Mouse (Mus musculus) hindbrain, embryonic 12.5 days (tissue): Measurements from ENCODE around the gene Stard10. TPM values are rescaled to one million over a fixed set of nuclear protein-coding genes. Genes with fewer than 3 reads are reported as not detected.

ENCODE experiments used
- polyA plus RNA-seq: library from polyadenylated mRNA; unstranded; fragments of >200 nt; fragmentation: Nextera tagmentation; extraction: Ambion mirVana; gene quantifications from 2 replicates; pipeline ENCODE4 v1.2.1, GENCODE M21; 2016

Gene Stard10
- polyA plus RNA-seq, 1 experiment from 2014 or later: 11.5 TPM

Other genes starting within 250 kb of the Stard10 start
- 40.0 and 40.5 TPM in 2 replicates for gene Fchsd2, start 224.2 kb upstream of the Stard10 start, polyA plus RNA-seq
- gene Atg16l2, start 14.8 kb upstream of the Stard10 start, polyA plus RNA-seq: 14.7 and 18.3 TPM in 2 replicates
- 17.2 and 26.9 TPM in 2 replicates for gene Arap1, start 31.0 kb downstream of the Stard10 start, polyA plus RNA-seq
- not detected in 2 replicates for gene Gm45837, start 93.8 kb downstream of the Stard10 start, polyA plus RNA-seq
- 26.9 and 27.4 TPM in 2 replicates for gene Pde2a, start 104.6 kb downstream of the Stard10 start, polyA plus RNA-seq